Mouse (Mus musculus) G1E (cell line): ENCODE measurements at regions not wholly inside any gene's neighbourhood (a gene's known extent, or its start where the extent isn't known, plus 50 kb on each side); places are given as distances from the start of the nearest gene placed in this dataset.

Experiments
- CTCF ChIP-seq: IDR thresholded peaks from 2 replicates; pipeline ENCODE4 v1.5.1; 2012; ENCODE audit warnings: low read depth, low read length, inconsistent platforms, mixed read lengths
- GATA1 ChIP-seq: IDR thresholded peaks from 2 replicates; pipeline ENCODE4 v1.6.1; 2012; ENCODE audit warnings: borderline replicate concordance, low read length, inconsistent platforms, mixed read lengths
- GATA2 ChIP-seq: IDR thresholded peaks from 2 replicates; pipeline ENCODE4 v1.6.1; 2012; ENCODE audit warnings: low read depth, low read length, inconsistent platforms, borderline replicate concordance
- TAL1 ChIP-seq: conservative IDR thresholded peaks from 2 replicates; pipeline ENCODE4 v1.6.1; 2012; ENCODE audit warnings: low read depth, low read length, inconsistent platforms, mixed read lengths

- TF ChIP-seq CTCF (no peak), TAL1 (no peak), GATA1 (no peak), GATA2 (no peak)
Measured at GRCm38 (mm10) chr2:166206396-166207144, 51.1 kb upstream of the Sulf2 start.
